Mouse (Mus musculus) R1 (cell line): ENCODE results near the gene Scn2b.

Source experiments
- DNase-seq: peaks from one replicate; pipeline ENCODE4 v3.0.0-alpha.2; 2018; ENCODE audit warnings: low read depth, low spot score

Scn2b gene

DNA sequence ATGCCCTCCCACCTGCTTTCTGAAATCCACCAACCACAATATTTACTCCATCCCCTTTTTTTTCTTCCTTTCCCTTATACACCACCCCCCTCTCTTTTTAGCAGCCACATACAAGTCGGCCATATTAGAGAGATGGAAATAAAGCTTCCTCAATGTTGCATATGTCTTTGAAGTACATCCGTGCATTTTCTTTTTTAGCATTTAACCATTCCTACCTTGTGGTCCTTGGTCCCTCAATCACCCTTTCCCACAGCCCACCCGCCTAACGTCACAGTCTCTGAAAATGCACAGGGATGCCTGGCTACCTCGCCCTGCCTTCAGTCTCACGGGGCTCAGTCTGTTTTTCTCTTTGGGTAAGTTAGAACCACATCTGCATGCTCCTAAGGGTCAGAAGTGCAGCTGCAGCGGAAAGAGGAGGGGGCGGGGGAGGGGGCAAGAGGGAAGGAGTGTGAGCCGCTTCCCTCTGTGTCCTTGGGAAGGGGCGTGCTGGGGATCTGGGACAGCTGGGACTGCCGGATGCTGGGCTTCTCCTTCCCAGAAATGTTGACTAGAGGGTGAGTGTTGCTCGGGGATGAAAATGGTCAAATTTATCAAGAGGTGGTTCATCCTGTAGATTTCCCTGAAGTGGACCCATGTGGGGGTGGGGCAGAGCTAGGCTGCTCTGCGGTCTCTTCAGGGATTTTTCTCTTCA lies at the start of gene Scn2b:
Gene Scn2b (plus strand): TSS at position 42 of the 691 bp plus-strand sequence.
- no peak for DNase-seq

DNA sequence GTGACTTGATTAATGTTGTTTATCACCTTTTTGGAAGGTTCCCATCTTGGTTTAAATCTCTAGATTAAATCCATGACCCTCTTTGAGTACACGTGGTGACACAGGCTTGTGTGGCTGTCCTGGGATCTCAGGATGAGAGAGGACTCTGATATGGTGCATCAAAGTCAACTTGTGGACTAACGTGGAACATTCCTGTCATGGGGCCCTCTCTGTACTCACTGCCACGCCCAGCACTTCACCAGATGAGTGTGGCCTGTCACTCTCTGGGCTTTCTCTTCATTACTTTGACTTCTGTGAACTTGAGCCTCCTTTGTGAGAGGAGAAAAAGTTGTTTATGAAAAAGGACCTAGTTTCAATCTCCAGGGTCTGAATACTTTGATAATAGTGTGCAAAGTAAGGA lies 45.8 kb upstream of the Scn2b start:
- DNase-seq, result no peak

DNA sequence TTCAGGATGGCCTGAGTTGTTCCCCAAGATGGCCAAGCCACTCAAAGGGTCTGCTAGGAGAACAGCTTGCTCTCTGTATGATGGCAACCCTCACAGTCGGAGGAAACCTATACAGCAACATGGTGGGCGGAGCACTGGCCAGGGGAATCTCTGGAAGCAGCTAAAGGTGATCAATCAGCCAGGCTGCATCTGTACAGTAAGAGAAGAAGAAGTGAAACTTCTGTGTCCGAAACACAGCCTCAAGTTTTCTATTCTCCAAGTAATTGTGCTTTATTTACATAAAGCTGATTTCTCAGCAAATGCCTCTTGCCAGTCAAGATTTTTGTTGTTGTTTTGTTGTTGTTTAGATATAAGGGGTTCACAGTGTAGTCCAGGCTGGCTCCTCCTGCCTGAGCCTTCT lies 39.7 kb upstream of the Scn2b start:
- DNase-seq, result no peak

DNA sequence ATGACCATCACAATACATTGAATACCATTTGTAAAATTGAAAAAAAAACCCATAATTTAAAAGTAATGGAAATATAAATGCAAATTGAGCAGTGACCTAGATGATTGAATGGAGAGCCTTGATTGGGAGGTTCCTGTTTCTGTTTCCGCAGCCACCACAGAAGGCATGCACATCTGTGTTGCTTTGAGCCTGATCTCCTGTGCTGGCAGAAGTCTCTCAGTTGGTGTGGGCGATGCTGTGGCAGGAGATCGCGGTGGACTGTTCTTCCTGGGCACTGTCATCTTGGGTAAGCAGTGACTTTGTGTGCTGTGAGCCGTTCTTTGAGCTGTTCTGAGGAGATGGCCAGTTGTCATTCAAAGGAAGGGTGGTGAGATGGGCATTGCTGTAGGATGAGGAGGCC lies 38.6 kb upstream of the Scn2b start, which contains the start of gene Jaml:
Gene Jaml (plus strand): TSS at position 173 of the 400 bp plus-strand sequence.
- no peak for DNase-seq

DNA sequence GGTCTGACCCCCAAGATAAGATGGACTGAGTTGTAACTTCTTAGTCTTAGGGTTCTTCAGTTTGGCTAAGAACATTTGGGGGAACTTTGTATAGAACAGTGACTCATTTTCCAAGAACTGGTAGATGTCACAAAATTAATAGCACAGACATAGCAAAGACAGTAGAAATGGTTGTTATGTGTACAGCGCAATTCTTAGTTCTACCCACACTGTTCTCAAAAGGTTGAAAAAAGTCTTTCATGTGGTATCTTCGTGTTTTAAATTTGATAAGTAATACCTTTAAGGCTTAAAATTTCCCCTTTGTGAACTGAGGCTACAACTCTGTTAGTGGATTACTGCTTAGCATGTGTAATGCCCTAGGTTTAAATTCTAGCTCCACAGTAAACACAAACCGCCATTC lies 34.5 kb upstream of the Scn2b start:
- DNase-seq, result no peak

DNA sequence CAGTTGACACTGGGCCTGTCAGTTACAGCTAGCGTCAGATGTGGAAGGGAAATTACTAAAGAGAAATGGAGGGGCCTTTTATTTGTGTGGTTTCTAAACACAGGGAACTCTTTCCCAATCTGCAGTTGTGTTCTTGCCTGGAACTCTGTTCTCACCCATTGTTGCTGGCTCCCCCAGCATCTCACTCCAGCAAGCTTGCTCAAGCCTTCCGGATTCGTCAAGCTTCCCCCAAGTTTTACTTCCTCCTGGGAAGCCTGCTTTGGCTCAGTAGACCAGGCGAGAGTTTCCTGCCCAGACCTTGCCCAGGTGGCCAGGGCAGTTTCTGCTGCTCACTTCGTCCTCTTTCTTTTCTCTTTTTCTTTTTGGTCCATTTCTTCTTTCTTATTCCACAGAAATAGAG lies 33.0 kb upstream of the Scn2b start:
- no peak for DNase-seq

DNA sequence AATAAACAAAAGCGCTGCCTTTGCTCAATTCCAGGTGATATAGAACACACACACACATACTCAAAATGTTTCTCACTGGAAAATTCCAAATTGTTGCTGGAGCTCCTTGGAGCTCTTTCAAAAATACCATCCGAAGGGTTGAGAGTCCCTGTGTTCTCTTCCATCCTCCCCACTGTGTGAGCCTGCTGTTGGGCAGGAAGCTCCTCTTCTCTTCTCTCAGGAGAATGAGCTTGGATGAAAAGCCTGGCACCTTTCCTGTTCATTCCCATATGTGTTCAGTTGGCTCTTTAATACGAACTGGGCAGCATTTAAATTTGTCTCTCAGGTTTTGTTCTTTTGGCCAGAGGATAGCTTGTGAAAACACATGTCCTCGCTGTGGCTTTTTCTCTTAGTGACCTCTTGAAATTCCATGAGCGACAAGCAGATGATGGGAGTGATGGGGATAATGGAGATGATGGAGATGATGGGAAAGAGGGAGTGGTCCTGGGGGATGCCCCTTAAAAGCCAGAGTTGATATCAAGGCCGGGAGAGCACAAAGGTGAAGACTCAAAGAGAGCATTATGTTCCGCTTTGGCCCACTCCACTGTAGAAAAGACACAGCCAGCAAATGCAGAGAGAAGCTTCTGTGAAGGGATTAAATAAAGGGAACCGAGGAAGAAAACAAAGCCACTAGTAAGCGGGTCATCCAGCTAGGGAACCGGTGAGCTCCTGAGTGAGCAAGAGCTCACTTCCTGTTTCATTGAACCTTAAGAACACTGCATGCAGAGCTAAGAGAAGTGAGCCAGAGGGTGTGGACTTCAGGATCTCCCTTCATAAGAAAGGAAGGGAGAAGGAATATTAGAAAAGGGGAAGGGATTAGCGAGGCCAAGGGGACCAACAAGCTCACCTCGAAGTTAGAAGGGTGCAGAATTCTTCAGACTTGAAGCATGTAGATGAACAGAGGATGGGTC lies 31.6 kb upstream of the Scn2b start:
- no peak for DNase-seq

DNA sequence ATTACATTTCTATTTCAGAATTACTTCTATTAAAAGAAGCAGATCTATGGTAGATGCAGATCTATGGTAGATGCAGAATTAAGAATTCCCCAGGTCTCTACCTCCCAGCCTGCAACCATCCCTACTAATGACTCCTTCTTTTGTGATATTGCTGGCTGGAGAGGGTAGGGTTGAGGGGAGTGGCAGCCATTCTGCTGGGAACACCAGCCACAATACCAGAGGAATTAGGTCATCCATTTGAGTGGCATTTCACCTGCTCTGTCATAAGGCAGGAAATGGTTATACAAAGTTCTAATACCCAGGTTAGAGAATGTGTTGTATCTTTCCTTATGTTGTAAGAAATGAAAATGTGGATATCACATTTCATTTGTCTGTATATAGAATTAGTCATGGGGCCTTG lies 29.5 kb upstream of the Scn2b start:
- DNase-seq, result no peak

DNA sequence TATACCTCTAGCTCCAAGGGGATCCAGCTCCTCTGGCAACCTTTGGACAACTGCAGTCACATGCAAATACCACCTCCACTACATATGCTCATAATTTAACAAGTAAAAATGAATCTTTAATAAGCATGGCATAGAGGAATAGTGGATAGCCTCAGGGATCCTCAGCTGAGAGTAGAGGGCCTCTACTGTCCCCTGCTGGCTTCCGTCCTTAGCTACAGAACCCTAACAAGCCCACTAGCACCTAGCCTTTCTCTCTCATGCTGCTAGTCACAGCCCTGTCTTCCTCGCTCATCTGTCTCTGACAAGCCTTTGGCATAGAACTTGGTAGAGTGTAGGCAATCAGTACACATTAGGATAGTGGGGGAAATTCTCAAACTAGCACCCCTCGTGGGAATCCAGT lies 26.8 kb upstream of the Scn2b start:
- no peak for DNase-seq

DNA sequence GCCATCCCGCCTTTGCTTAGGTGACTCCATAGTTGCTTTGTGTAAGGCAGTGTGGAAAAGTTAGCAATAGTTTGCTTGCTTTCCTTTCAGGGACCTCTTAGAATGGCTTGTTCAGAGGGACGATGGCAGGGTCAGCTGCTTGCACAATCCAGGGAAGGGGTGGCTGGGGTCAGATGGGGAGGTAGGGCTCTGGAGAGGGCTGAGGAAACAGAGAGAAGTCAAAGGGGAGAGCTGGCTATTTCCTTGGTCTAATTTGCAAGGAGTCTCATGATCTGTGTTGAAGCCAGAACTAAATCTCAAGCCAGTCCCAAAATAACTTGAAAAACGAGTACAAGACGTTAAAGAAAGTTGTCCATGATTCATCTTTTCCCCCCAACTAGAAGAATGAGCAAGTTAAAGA lies 24.9 kb upstream of the Scn2b start:
- DNase-seq, result no peak

DNA sequence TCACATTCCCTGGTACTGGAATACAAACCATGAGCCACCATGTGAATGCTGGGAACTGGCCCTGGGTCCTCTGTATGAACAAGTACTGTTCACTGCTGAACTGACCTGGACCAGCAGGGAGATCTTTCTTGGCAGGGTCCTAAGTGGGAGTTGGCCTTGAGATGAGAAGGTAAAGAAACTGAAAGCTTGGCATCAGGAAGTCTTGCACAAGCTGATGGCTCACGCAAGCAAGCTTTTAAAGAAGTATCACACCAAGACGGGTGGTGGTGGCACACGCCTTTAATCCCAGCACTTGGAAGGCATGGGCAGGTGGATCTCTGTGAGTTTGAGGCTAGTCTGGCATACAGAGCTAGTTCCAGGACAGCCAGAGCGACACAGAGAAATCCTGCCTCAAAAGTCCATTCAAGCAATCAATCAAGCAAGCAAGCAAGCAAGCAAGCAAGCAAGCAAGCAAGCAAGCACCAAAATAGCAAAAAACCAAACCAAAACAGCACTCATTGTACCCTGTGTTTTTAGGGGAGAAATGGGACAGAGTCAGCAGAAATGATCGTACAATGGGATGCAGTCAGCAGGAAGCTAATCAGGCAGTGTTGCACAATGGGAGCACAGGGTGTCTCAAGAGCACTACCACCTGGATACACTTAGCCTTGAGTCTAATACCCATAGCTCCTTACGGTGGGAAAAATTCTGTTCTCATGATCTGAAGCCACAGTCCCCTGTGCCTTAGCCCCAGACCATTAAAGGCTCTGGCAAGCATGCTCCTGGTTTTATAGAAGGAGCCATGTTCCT lies 22.2 kb upstream of the Scn2b start:
- no peak for DNase-seq

DNA sequence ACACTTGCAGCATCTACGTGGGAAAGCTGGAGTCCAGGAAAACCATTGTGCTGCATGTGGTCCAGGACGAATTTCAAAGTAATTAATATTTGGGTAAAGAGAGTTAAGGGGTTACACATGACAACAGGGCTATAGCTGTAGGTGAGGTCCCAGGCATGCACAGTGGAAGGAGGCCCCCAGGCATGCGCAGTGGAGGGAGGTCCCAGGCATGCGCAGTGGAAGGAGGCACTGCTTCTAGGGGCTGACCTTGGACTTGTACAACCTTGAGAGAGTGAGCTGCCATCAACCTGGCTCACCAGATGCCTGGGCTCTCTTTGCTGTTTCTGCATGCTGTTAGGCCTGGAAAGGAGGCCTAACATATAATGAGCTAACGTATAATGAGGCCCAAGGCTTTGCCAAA lies 19.7 kb upstream of the Scn2b start:
- peak; percentile 64 for DNase-seq

DNA sequence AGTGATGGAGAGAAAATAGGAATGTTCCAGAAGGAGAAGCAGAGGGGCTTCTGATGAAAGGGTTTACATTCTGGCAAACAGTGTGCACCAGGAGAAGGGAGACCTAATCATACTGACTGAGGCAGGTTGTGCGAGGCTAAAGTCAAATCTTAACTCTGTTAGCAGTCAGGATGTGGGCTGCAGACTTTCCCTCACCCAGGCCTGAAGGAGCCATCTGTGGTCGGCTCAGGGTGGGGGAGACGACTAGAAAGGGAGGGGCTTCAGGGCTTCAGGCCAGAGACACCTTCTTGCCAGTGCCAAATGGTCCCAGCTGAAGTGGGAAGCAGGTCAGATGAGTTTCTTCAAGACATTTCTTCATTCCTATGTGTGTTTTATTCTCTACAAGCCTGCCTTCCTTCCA lies 19.2 kb upstream of the Scn2b start:
- no peak for DNase-seq

DNA sequence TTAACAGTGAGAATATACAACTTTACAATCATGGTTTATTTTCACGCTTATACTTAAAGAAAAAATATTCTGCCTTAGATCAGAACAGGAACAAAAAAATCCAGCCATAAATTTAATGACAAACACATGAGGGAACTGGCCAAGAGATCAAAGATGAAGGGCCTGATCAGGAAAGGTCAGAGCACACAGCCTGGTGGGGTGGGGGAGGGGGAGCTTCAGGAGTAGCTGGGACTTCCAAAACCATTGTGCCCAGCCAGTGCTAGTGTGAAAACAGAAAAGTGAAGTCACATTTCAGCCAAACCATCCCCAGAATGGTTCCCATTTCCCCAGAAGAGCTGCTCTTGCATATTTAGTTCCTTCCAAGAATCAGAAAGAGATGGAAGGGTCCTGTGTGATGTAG lies 15.1 kb upstream of the Scn2b start:
- DNase-seq, result no peak

DNA sequence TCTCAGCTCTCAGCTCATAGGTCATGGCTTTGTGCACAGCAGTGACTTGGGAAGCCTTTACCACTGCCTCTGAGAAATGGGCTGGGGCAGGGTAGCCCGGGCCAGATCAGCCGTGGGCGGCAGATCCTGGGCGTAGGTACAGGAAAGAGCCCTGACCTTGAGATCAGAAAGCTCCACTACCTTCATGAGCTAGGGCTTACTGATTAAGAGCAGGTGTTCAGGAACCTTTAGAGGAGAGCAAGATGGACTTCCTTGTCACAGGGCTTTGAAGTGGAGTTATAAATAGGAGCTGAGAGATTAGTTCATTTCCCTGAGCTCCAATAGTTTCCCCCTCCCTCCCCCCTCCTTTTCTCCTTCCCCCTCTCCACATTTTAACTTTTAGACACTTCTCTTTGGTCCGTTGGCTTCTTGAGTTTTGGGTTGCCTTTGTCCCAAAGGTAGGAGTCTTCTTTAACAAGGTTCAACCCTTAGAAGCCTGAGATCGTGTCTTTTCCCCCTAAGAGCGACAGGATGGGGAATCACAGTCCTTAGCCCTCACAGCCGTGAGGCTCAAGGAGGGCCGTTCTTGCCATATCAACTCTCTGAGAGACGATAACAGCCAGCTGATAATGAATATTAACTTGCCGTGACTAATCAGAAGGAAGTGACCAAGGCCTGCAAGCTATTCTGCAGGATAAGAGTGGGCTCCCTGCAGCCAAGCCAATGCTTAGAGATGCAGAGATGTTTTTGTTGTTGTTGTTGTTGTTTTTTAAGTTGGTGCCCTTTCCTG lies 14.2 kb upstream of the Scn2b start:
- DNase-seq, result no peak

DNA sequence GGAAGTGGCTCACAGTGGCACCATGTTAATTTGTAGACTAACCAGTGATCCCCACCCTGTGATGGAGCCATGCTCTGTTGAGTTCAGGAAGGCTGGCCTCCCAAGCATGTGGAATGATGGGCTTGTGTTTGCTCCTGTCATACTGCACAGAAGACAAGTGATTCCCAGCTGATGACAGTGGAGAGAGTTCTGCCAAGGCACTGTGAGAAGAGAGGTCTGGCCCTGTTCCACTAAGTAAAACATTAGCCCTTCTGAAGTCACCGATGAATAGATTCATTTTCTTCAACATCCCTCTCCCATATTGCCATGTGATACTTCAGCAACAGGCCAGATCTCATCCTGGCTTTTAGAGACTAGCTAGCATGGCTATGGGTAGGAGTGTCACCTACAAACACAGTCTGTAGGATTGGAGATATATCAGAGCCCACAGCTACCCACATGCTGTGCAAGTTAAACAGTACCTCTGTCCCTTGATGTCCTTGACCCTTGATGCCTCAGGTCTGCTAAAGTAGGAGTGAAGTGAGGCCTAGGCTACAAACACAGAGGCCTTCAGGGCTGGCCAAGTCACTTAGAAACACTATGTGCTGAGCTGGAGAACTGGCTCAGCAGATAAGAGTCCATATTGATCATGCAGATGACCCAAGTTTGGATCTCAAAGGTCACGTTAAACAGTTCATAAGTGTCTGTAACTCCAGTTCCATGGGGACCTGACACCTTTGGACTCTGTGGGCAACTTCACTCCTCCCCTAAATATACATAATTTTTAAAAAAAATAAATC lies 11.8 kb upstream of the Scn2b start:
- DNase-seq, result no peak

DNA sequence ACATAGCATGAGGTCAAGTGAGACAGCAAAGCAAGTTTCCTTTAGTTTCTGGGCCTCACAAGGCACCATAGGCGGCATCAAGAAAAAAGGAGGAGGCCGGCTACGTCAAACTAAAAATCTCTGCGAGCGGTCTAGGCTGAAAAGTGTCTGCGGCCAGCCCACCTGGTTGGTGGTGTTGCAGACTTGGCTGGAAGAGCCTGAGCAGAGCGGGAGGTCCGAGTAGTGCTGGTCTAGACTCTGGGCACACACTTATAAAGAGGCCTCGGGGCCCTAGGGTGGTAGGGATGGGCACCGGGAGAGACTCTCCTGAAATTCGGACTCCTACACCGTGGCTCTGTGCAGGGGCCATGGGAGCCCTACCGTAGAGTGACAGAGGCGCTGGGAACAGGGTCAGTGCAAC lies 1.9 kb upstream of the Scn2b start:
- DNase-seq, result peak; percentile 44

DNA sequence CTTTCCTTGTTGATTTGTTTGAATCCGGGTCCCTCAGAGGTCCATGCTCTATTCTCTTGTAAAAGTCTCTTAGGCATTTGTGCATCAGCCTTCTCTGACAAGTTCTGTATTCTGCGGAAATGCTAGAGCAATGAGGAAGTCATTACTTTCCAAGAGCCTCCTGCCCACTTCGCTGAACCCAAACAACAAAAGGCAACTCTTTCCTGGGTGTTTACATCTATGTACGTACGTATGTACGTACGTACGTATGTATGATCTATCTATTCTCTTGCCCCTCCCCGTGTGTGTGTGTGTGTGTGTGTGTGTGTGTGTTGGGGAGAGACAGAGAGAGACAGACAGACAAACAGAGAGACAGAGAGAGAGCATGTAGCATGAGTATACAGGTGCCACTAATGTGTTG lies 763 bp upstream of the Scn2b start:
- no peak for DNase-seq

DNA sequence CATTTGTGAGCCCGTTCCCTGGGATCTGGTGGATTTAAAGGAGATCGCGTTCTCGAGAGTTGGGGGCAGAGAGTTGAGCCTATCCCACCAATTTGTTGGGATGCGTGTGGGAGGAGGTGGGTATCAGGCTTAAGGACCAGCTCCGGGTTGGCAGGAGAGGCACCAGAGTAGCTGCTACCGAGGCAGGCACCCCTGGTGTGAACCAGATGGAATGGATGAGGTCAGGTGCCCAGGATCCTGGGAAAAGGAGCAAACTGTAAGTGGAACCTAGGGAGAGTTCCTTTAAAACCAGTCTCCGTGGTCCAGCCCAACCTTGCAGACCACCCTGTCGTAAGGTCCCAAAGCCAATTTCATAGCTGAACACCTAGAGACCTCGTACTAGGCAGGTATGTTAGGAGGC lies 970 bp downstream of the Scn2b start:
- DNase-seq, result no peak

DNA sequence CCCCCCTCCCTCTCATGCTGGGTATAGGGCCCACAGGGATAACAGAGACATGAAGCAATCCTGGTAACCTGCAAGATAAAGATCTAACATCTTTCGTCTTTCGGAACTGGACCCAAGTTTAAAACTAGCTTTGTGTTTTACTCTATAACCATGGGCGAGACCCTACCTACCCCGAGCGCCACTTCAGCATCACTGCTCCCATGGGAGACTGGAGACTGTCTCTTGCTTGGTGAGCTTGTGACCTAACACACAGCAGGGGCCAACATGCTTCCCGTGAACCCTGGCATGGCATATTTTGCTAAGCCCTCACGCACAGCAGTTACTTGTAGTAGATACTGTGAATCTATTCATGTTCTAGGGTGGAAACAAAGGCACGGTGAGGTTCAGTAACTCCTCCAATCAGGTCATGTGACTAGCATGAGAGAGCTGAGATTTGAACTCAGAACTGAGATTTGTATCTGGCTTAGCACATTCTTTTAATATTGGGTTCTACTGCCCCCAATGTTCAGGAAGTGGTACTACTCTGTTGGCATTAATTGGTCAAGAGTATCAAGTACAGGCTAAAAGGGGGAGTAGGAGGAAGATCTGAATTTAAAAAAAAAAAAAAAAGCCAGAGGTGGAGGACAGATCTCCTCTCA lies 1.9 kb downstream of the Scn2b start:
- DNase-seq, result no peak
